Mouse (Mus musculus): ENCODE results near the gene Slc1a3. TPM values are rescaled to one million over a fixed set of nuclear protein-coding genes. Genes with fewer than 3 reads are reported as not detected.
"Not testable (repeated sequence)": the region's sequence is repeated elsewhere in the genome, so short reads cannot be mapped to it uniquely, and the experiment has no call there.

Slc1a3 gene
- total RNA-seq, 2 experiments from 2014 or later, result 17.7 to 32.8 TPM

GRCm38 (mm10) chr15:8709578-8709977 is 986 bp downstream of the Slc1a3 start:
- DNase-seq (ENCODE audit: low spot score in 2 of 2), result no peak

- DNase-seq (ENCODE audit: low spot score in 2 of 2), result no peak
These were observed 4.0 kb downstream of the Slc1a3 start for GRCm38 (mm10) chr15:8706613-8707012.

- no peak for DNase-seq (ENCODE audit: low spot score in 2 of 2)
These were observed 4.4 kb downstream of the Slc1a3 start for GRCm38 (mm10) chr15:8706178-8706577.

GRCm38 (mm10) chr15:8705560-8705959 is 5.0 kb downstream of the Slc1a3 start:
- not testable (repeated sequence) for DNase-seq (ENCODE audit: low spot score in 2 of 2)

- DNase-seq (ENCODE audit: low spot score in 2 of 2), result no peak
These were observed 12.6 kb downstream of the Slc1a3 start for GRCm38 (mm10) chr15:8697976-8698375.

GRCm38 (mm10) chr15:8697500-8697899 is 13.1 kb downstream of the Slc1a3 start:
- DNase-seq (ENCODE audit: low spot score in 2 of 2), result no peak

GRCm38 (mm10) chr15:8690141-8690540 is 20.4 kb downstream of the Slc1a3 start:
- not testable (repeated sequence) for DNase-seq (ENCODE audit: low spot score in 2 of 2)

- DNase-seq (ENCODE audit: low spot score in 2 of 2), result no peak
These were observed 23.7 kb downstream of the Slc1a3 start for GRCm38 (mm10) chr15:8686846-8687245.

GRCm38 (mm10) chr15:8685506-8685905 is 25.1 kb downstream of the Slc1a3 start:
- DNase-seq (ENCODE audit: low spot score in 2 of 2), result no peak

- DNase-seq (ENCODE audit: low spot score in 2 of 2), result no peak
These were observed 26.3 kb downstream of the Slc1a3 start for GRCm38 (mm10) chr15:8684263-8684662.

GRCm38 (mm10) chr15:8682871-8683270 is 27.7 kb downstream of the Slc1a3 start:
- DNase-seq (ENCODE audit: low spot score in 2 of 2), result no peak

- no peak for DNase-seq (ENCODE audit: low spot score in 2 of 2)
These were observed 28.1 kb downstream of the Slc1a3 start for GRCm38 (mm10) chr15:8682421-8682820.

GRCm38 (mm10) chr15:8681971-8682370 is 28.6 kb downstream of the Slc1a3 start:
- DNase-seq (ENCODE audit: low spot score in 2 of 2), result no peak

GRCm38 (mm10) chr15:8681009-8681408 is 29.6 kb downstream of the Slc1a3 start:
- no peak for DNase-seq (ENCODE audit: low spot score in 2 of 2)

- no peak for DNase-seq (ENCODE audit: low spot score in 2 of 2)
These were observed 33.6 kb downstream of the Slc1a3 start for GRCm38 (mm10) chr15:8676959-8677358.

- DNase-seq (ENCODE audit: low spot score in 2 of 2), result no peak
These were observed 34.3 kb downstream of the Slc1a3 start for GRCm38 (mm10) chr15:8676211-8676691.

- no peak for DNase-seq (ENCODE audit: low spot score in 2 of 2)
These were observed 34.9 kb downstream of the Slc1a3 start for GRCm38 (mm10) chr15:8675616-8676015.

- DNase-seq (ENCODE audit: low spot score in 2 of 2), result no peak
These were observed 38.0 kb downstream of the Slc1a3 start for GRCm38 (mm10) chr15:8672532-8672931.

- no peak for DNase-seq (ENCODE audit: low spot score in 2 of 2)
These were observed 42.6 kb downstream of the Slc1a3 start for GRCm38 (mm10) chr15:8667849-8668522.

- no peak for DNase-seq (ENCODE audit: low spot score in 2 of 2)
These were observed 44.8 kb downstream of the Slc1a3 start for GRCm38 (mm10) chr15:8665675-8666350.

- no peak for DNase-seq (ENCODE audit: low spot score in 2 of 2)
These were observed 47.0 kb downstream of the Slc1a3 start for GRCm38 (mm10) chr15:8663348-8664099.

- DNase-seq (ENCODE audit: low spot score in 2 of 2), result no peak
These were observed 48.7 kb downstream of the Slc1a3 start for GRCm38 (mm10) chr15:8661856-8662255.
